Mouse (Mus musculus): ENCODE measurements at regions not wholly inside any gene's neighbourhood (a gene's known extent, or its start where the extent isn't known, plus 50 kb on each side); places are given as distances from the start of the nearest gene placed in this dataset.

DNA sequence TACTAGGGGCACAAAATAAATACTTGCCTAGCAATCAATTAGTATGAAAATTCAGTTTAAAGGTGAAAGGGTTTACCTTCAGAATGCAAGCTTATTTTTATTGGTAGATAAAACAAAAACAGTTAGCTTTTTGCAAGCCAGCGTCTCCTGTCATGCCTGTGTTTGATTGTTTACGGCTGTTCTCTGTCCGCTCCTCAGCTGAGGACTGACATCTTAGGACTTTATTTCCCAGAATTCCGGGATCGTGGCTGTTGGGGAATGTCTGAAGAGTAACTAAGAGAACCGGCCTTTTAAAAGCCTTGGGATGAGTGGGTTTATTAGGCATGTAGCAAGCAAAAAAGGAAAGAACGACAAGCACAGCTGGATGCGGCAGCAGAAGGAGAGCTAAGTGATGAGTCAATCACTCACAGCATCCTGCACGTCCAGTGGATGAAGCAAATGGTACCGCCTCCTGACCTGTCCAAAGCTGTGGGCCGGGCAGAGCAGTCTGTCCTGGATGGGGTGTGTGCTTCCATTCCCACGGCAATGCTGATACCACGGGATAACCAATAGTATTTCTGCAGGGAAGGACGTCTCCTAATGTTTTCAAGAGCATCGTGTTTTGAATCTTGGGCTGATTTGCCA lies 990.9 kb downstream of the Adgrl2 start:
- intact Hi-C loops (cut with DNase I): no loop called here
- DNase-seq: no peak

DNA sequence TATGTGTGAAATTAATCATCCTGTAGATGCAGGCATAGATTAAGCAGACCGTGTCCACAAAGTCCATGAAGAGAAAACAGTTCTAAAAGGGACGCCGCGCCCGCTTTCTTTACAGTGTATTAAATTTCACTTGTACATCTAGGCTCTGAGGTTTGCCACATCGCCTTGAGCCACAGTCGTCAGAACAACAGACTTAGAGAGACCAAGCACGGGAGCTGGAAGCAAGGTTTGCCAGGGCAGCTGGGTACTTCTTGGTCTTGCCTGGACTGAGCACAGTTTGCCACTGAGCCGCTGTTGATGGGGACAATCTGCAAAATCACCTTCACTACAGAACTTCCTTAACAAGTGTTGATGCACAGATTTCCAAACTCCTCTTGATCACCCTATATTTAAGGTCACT lies 998.6 kb downstream of the Adgrl2 start:
- intact Hi-C loops (cut with DNase I): no loop called here
- no peak for DNase-seq

- no peak for DNase-seq
- intact Hi-C loops (cut with DNase I): no loop called here
These were observed 999.5 kb downstream of the Adgrl2 start for GRCm38 (mm10) chr3:147990831-147991230.

DNA sequence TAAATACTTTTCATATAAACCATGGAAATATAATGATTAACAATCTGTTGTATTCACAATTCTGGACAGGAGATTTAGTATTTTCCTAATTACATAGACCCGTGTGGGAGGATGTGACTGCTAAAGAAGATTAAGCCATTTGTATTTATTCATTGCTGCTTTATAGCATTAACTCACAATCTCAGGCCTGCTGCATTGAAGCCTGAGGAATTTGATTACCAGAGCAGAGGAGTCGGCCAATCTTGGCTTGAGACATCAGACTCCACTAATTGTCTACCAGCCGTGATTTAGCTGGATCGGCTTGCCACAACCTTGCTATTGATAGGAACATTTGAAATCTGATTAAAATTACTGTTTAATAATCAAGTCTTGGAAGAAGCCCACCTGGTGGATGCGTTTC lies 1007.5 kb downstream of the Adgrl2 start:
- no peak for DNase-seq
- intact Hi-C loops (cut with DNase I): no loop called here

- intact Hi-C loops (cut with DNase I): no loop called here
- DNase-seq: no peak
These were observed 1008.7 kb downstream of the Adgrl2 start for GRCm38 (mm10) chr3:147981621-147982020.

- DNase-seq: no peak
- intact Hi-C loops (cut with DNase I): no loop called here
These were observed 1013.8 kb downstream of the Adgrl2 start for GRCm38 (mm10) chr3:147976579-147976978.

DNA sequence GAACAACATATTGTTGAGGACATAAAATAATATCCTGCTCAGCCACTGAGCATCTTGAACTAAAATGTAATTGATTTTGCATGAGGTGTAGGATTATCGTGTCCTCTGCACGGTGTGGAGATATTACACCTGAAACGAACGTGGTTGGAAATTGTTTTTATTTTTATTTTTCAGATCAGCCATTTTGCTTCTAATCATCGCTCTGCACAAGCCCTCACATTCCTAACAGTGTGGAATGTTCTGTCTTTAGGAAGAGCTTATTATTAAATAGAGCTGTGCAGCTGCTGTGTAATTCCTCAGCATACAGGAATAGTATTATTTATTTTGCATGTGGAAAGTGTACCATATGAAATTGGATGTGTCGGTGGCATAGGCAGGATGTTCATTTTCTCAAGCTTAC lies 1014.3 kb downstream of the Adgrl2 start:
- intact Hi-C loops (cut with DNase I): no loop called here
- no peak for DNase-seq

DNA sequence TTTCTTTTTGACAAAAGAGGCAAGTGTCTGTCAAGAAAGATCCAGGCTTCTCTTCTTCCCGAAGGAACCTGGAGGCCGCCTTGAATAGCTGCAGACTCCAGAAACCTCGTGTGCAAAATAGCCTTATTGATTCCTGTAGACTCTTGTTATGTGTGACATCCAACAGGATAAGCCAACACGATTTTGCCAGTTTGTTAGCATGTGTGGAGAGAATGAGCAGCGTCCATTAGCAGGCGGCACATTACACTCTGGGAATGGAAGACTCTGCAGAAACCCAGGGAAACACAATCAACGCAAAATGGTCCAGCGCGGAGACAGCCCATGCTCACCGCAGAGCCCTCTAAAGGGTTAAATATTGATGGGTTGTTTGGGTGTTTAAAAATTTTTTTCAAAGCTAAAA lies 1014.9 kb downstream of the Adgrl2 start:
- intact Hi-C loops (cut with DNase I): no loop called here

DNA sequence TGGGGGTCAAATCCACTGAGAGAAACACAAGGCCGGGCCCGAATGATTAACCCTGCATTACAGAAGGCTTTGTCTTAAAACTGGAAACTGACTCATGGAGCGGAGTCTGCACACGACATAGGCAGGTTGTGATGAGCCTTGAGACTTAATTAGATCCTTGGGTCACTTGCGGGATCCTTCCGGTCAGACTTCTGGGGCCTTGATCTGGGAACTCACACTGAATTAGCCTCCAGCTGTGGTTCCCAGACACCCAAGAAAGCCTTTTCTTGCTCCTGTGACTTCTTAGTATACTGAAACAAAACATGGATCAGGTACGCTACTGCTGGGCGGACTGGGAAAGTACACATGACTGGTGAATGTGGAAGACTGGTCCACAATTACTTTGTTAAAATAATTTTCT lies 1015.8 kb downstream of the Adgrl2 start:
- intact Hi-C loops (cut with DNase I): no loop called here
- no peak for DNase-seq

More for the DNA sequence above, 1014.9 kb downstream of the Adgrl2 start:
- no peak for DNase-seq

GRCm38 (mm10) chr3:147968271-147968670 lies 1022.1 kb downstream of the Adgrl2 start:
- no peak for DNase-seq
- intact Hi-C loops (cut with DNase I): no loop called here

GRCm38 (mm10) chr3:147967866-147968265 lies 1022.5 kb downstream of the Adgrl2 start:
- intact Hi-C loops (cut with DNase I): no loop called here
- no peak for DNase-seq

- intact Hi-C loops (cut with DNase I): no loop called here
These were observed 1023.1 kb downstream of the Adgrl2 start for GRCm38 (mm10) chr3:147967261-147967660.

DNA sequence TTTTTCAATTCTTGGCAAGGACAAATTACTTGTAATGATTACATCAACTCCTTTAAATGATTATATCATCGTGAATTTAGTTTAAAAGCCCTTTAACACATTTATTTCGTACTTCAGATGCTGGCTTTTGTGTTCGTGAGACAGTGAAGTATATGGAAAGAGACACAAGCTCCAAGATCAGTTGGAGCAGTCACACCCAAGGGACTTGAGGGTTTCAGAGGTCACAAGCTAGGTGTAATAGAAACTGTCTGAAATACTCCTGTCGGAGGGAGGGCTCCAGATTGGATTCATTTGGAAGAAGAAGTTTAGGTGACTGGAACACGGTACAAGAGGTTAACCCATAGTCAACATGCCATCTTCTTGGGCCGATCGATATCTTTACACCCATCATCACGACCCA lies 1023.5 kb downstream of the Adgrl2 start:
- DNase-seq: no peak
- intact Hi-C loops (cut with DNase I): no loop called here

More at GRCm38 (mm10) chr3:147967261-147967660, 1023.1 kb downstream of the Adgrl2 start:
- no peak for DNase-seq

DNA sequence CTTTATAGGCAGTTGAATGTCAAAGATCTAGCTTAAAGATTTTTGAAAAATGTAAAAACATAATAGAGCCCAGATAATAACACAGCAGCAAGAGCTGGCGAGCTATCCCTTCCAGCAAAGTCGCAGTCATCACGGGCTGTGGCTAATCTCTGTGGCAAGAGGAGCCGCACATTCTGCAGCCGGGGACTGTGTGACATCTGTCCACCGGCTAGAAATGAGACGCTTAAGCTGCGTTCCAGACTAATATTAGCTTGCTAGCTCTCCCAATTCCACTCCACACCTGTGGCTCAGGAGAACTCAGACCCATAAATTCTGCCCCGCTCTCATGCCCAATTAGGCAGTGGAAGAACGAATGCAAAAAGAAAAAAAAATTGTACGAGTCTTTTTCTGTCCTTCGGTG lies 1024.0 kb downstream of the Adgrl2 start:
- intact Hi-C loops (cut with DNase I): no loop called here
- DNase-seq: no peak

- DNase-seq: no peak
- intact Hi-C loops (cut with DNase I): no loop called here
These were observed 1026.5 kb downstream of the Adgrl2 start for GRCm38 (mm10) chr3:147963698-147964476.

DNA sequence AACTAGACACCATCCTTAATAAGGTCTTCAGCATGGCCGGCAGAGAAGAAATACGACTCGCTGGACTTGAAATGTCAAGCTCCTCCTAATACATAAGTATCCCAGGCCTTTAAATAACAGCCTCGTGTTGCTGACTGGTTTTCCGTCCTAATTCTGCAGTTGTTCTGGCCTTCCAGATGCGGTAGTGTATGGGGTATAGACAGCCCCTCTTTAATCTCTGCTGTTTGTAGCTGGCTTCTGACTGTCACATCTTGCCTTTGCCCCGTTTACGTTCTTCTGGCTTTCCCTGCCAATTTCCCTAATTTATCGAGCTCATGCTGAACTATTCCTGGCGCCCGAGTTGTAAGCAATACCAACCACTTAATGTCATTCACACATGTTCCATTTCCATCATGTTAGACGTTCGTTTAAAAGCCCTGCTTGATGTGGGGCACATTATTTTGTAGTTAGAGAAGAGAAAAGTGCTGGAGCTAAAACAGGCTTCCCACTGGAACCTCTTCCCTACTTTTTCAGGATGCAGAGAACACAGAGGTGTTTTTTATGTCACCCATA lies 1042.2 kb downstream of the Adgrl2 start:
- intact Hi-C loops (cut with DNase I): no loop called here
- DNase-seq: no peak

GRCm38 (mm10) chr3:147943314-147943713 lies 1047.0 kb downstream of the Adgrl2 start:
- intact Hi-C loops (cut with DNase I): no loop called here
- DNase-seq: peak in 1 of 2 experiments; percentile 15

DNA sequence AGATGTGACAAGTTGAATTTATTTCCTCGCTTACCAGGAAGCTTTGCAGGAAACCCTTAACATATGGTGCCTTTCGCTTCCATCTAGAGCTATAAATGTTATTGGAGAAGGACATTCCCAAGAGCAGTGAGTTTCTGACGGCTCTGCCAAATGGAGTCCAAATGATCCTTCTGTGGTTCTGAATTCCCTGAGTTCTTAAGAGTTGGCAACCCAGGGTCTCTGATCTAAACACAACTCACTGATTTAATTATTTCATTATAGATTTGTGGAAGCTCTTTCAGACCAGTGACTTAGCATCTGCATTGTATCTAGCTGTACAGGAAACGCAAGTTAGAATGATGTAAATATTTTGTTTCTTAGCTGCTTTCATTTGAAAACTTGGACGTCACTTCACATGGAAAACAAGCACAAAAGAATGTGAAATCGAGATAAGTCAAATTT lies 1059.5 kb downstream of the Adgrl2 start:
- intact Hi-C loops (cut with DNase I): no loop called here
- no peak for DNase-seq

DNA sequence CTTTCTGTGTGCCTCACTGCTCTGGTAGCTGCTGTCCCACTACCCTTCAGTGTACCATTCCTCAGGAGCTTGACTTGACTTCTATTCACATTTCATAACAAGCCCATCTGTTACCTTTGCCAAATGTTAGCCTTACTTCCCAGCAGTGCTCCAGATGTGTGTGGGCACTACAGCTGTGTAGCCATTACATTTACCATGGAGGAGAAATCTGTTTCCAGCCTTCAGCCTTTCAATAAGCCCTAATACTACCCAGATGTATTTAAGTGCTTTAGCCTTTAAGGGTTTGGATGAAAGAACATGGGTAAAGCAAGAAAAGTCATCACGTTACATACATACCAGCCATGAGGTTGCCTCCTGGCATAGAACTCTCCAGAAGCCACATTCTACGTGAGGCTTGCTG lies 1068.0 kb downstream of the Ttll7 start:
- intact Hi-C loops (cut with DNase I): no loop called here
- DNase-seq: no peak

DNA sequence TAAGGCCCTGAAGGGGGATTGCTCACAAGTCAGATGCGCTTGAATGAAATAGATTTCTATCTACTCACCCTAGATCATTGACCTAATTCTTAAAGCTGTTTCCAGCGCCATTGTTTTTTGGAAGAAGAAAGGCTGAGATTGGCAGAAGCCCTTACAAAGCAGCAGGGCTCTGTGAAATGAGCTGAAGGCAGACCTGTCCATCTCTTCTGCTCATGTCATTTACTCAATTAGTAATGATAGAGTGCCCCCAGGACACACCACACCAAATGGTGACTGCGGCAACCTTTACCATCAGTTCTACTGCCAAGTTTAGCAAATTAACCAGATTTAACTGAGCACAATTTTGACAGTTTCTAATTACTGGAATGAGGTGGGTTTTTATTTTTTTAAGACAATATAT lies 1067.5 kb downstream of the Ttll7 start:
- intact Hi-C loops (cut with DNase I): no loop called here
- DNase-seq: no peak

GRCm38 (mm10) chr3:147919146-147919545 lies 1067.0 kb downstream of the Ttll7 start:
- DNase-seq: no peak
- intact Hi-C loops (cut with DNase I): no loop called here

GRCm38 (mm10) chr3:147896751-147897150 lies 1044.6 kb downstream of the Ttll7 start:
- intact Hi-C loops (cut with DNase I): no loop called here
- no peak for DNase-seq
